Mouse (Mus musculus) forebrain, embryonic 16.5 days (tissue): ENCODE data around the gene Med13l. TPM values are rescaled to one million over a fixed set of nuclear protein-coding genes. Genes with fewer than 3 reads are reported as not detected.

ENCODE experiments used
- ATAC-seq: fragments of 200-750 bp; cut with Nextera tagmentation; 2 replicates; pipeline ENCODE4 v1.8.0; 2017; ENCODE audit warnings: mild to moderate bottlenecking, moderate library complexity
- H3K27ac ChIP-seq: fragments of 300-500 bp; sonication (generic); 2 replicates; pipeline ENCODE4 v1.5.1; 2014; ENCODE audit warnings: low read length, control low read depth
- H3K27me3 ChIP-seq: fragments of 300-500 bp; sonication (generic); replicated peaks from 2 replicates; pipeline ENCODE4 v1.6.1; 2014; ENCODE audit warnings: low read length; ENCODE audit not compliant: control insufficient read depth, insufficient read depth
- H3K36me3 ChIP-seq: fragments of 300-500 bp; sonication (generic); 2 replicates; pipeline ENCODE4 v1.6.1; 2014; ENCODE audit not compliant: control insufficient read depth, insufficient read depth
- H3K4me1 ChIP-seq: fragments of 300-500 bp; sonication (generic); replicated peaks from 2 replicates; pipeline ENCODE4 v1.6.1; 2014; ENCODE audit warnings: low read length; ENCODE audit not compliant: control insufficient read depth, insufficient read depth
- H3K4me2 ChIP-seq: fragments of 300-500 bp; sonication (generic); 2 replicates; pipeline ENCODE4 v1.6.1; 2014; ENCODE audit warnings: mild to moderate bottlenecking, low read length, control low read depth
- H3K4me3 ChIP-seq: fragments of 300-500 bp; sonication (generic); replicated peaks from 2 replicates; pipeline ENCODE4 v1.5.1; 2014; ENCODE audit warnings: mild to moderate bottlenecking, low read length, control low read depth
- H3K9ac ChIP-seq: fragments of 300-500 bp; sonication (generic); replicated peaks from 2 replicates; pipeline ENCODE4 v1.6.1; 2014; ENCODE audit warnings: low read depth, low read length, control low read depth
- H3K9me3 ChIP-seq: fragments of 300-500 bp; sonication (generic); 2 replicates; pipeline ENCODE4 v1.6.1; 2016; ENCODE audit warnings: low read length; ENCODE audit not compliant: control insufficient read depth
- WGBS: fragments of 180-500 bp; shearing (Covaris S2); extraction: QIAGEN DNeasy Blood & Tissue Kit; methylation state at CpG from one replicate; pipeline ENCODE4 v1.1.7; 2014; 5-methylcytosine and 5-hydroxymethylcytosine counted together
- polyA plus RNA-seq: library from polyadenylated mRNA; unstranded; fragments of >200 nt; fragmentation: Nextera tagmentation; extraction: Ambion mirVana; gene quantifications from 2 replicates; pipeline ENCODE4 v1.2.1, GENCODE M21; 2015

Gene Med13l
- polyA plus RNA-seq, 1 experiment from 2014 or later: 24.9 TPM

GRCm38 (mm10) chr5:118752868-118753267, 192.4 kb downstream of the Med13l start:
- H3K4me3 ChIP-seq: no peak overlapping the region
- no peaks in the 10 kb centered on the region for H3K27me3 ChIP-seq
- WGBS: 66% methylated on average over 3 of the region's 3 CpGs
- ATAC-seq: no peak
- no peak overlapping the region for H3K4me2 ChIP-seq
- no peak overlapping the region for H3K27ac ChIP-seq
- no peak overlapping the region for H3K9ac ChIP-seq
- no peaks in the 10 kb centered on the region for H3K9me3 ChIP-seq
- peaks cover 9% of the 10 kb centered on the region for H3K4me1 ChIP-seq
- peaks cover 29% of the 10 kb centered on the region for H3K36me3 ChIP-seq

DNA sequence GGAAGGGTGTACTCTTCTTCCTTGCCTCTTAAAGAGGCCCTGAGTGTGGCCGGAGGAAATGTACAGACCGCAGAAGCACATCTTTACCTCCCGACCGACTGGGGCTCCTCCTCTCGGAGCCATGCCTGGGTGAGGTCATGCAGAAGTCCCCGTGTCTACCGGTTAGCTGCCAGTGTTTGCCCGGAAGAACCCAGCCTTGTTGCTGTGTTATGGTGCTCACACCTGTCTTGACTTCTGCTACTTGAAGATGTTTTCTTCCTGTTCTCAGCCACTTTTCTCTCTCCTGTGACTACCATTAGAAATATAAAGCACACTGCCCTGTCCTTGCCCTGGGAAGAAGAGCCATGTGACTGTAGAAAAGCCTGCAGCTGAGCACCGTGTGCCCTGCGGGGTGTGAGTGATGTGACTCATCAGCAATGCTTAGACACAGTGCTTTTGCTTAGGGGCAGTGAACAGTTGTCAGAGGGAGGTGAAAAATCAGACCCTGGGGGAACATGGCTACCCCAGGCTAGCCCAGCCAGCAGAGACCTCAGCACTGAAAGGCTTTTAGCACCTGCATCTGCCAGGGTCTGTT, 193.1 kb downstream of the Med13l start:
- H3K4me3 ChIP-seq: no peak overlapping the region
- 72% methylated on average over 10 of the region's 10 CpGs for WGBS
- no peak overlapping the region for H3K4me2 ChIP-seq
- peak overlapping the region; percentile 12; the same call in 1 of the 2 replicates for H3K27ac ChIP-seq
- no peak overlapping the region for H3K9ac ChIP-seq
- ATAC-seq: no peak
- H3K27me3 ChIP-seq: no peaks in the 10 kb centered on the region
- H3K36me3 ChIP-seq: peaks cover 29% of the 10 kb centered on the region
- H3K4me1 ChIP-seq: peaks cover 9% of the 10 kb centered on the region
- H3K9me3 ChIP-seq: no peaks in the 10 kb centered on the region

GRCm38 (mm10) chr5:118754191-118754759, 193.8 kb downstream of the Med13l start:
- Histone ChIP-seq H3K4me2 (no peak overlapping the region), H3K9me3 (no peaks in the 10 kb centered on the region), H3K27ac (peak overlapping the region; percentile 48; the same call in 1 of the 2 replicates), H3K36me3 (peaks cover 26% of the 10 kb centered on the region), H3K27me3 (no peaks in the 10 kb centered on the region), H3K9ac (no peak overlapping the region), H3K4me3 (no peak overlapping the region), H3K4me1 (peaks cover 9% of the 10 kb centered on the region)
- WGBS: 48% methylated on average over 4 of the region's 4 CpGs
- peak; percentile 32; the same call in 1 of the 2 replicates for ATAC-seq

- Histone ChIP-seq H3K36me3 (peaks cover 20% of the 10 kb centered on the region), H3K27ac (no peak overlapping the region), H3K9me3 (no peaks in the 10 kb centered on the region), H3K27me3 (no peaks in the 10 kb centered on the region), H3K4me2 (no peak overlapping the region), H3K4me1 (peaks cover 9% of the 10 kb centered on the region), H3K4me3 (no peak overlapping the region), H3K9ac (no peak overlapping the region)
- no peak for ATAC-seq
- WGBS: 60% methylated on average over 2 of the region's 2 CpGs
These were observed 195.6 kb downstream of the Med13l start for GRCm38 (mm10) chr5:118756078-118756477.

- H3K9ac ChIP-seq: no peak overlapping the region
- no peaks in the 10 kb centered on the region for H3K27me3 ChIP-seq
- no peak overlapping the region for H3K27ac ChIP-seq
- no peak overlapping the region for H3K4me2 ChIP-seq
- 74% methylated on average over 17 of the region's 17 CpGs for WGBS
- peaks cover 9% of the 10 kb centered on the region for H3K4me1 ChIP-seq
- H3K4me3 ChIP-seq: no peak overlapping the region
- peaks cover 18% of the 10 kb centered on the region for H3K36me3 ChIP-seq
- ATAC-seq: no peak
- H3K9me3 ChIP-seq: no peaks in the 10 kb centered on the region
These were observed 197.2 kb downstream of the Med13l start for GRCm38 (mm10) chr5:118757396-118758301.

DNA sequence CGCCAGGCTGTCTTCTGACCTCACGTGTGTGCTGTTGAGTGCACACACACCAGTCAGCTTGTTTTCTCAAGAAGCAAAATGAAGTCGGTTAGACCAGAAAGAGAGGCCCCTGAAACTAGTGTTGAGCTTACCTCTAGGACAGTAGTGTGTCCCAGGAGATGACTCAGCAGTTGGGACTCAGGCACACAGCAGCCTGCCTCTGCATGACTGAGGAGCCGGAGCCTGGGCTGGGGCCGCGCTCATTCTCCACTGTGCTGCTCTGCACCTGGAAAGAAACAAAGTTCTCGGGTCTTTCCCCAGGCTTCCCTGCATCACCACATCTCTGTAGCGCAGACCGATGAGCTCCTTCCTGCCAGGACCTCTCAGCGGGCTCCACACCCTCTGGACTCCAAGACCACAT, 200.5 kb downstream of the Med13l start:
- Histone ChIP-seq H3K9ac (no peak overlapping the region), H3K27ac (no peak overlapping the region), H3K4me3 (no peak overlapping the region), H3K36me3 (peaks cover 25% of the 10 kb centered on the region), H3K4me2 (no peak overlapping the region), H3K4me1 (no peaks in the 10 kb centered on the region), H3K9me3 (no peaks in the 10 kb centered on the region), H3K27me3 (no peaks in the 10 kb centered on the region)
- no peak for ATAC-seq
- 94% methylated on average over 10 of the region's 10 CpGs for WGBS

DNA sequence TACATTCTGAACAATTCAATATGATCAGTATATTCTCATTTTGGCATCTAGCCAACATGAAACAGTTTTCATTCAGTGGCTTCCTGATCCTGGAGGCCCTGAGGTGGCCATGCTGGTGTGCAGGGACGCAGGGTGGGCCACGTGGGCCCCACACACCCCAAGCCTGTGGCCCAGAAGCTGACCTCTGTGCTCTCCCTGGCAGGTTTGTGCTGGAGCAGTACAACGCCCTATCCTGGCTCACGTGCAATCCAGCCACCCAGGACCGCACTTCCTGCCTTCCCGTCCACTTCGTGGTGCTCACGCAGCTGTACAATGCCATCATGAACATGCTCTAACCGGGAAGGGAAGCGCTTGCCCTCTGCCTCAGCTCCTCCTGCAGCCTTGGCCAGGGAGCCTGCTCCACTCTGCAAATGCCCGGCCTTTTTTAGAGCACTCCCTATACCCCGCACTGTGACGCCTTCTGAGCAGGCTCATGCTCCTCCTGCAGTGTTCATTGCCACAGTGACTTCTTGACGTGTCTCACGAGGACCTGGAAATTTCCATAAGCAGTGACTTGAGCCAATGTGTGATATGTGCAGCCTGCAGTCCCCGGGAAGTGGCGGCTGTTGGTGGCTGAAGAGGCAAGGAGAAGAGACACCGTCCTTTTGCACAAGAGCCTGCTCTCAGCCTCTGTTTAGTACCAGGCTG, 202.2 kb downstream of the Med13l start:
- Histone ChIP-seq H3K4me3 (no peak overlapping the region), H3K36me3 (peaks cover 16% of the 10 kb centered on the region), H3K4me1 (no peaks in the 10 kb centered on the region), H3K4me2 (no peak overlapping the region), H3K9ac (no peak overlapping the region), H3K27ac (no peak overlapping the region), H3K9me3 (no peaks in the 10 kb centered on the region), H3K27me3 (no peaks in the 10 kb centered on the region)
- ATAC-seq: no peak
- WGBS: 89% methylated on average over 18 of the region's 18 CpGs

GRCm38 (mm10) chr5:118763353-118763752, 202.9 kb downstream of the Med13l start:
- no peak overlapping the region for H3K27ac ChIP-seq
- H3K27me3 ChIP-seq: no peaks in the 10 kb centered on the region
- H3K36me3 ChIP-seq: peaks cover 16% of the 10 kb centered on the region
- no peak for ATAC-seq
- H3K9me3 ChIP-seq: no peaks in the 10 kb centered on the region
- no peaks in the 10 kb centered on the region for H3K4me1 ChIP-seq
- no peak overlapping the region for H3K4me2 ChIP-seq
- WGBS: 57% methylated on average over 5 of the region's 5 CpGs
- H3K4me3 ChIP-seq: no peak overlapping the region
- H3K9ac ChIP-seq: no peak overlapping the region

- WGBS: 7% methylated on average over 6 of the region's 6 CpGs
- peak; percentile 73 for ATAC-seq
These were observed 208.7 kb downstream of the Med13l start for GRCm38 (mm10) chr5:118769143-118769542.

More at GRCm38 (mm10) chr5:118769143-118769542, 208.7 kb downstream of the Med13l start:
- no peak overlapping the region for H3K4me2 ChIP-seq
- no peaks in the 10 kb centered on the region for H3K9me3 ChIP-seq
- no peaks in the 10 kb centered on the region for H3K27me3 ChIP-seq
- no peak overlapping the region for H3K4me3 ChIP-seq
- peaks cover 6% of the 10 kb centered on the region for H3K4me1 ChIP-seq
- no peak overlapping the region for H3K9ac ChIP-seq
- no peaks in the 10 kb centered on the region for H3K36me3 ChIP-seq
- no peak overlapping the region for H3K27ac ChIP-seq
